Mouse (Mus musculus) gastrocnemius, postnatal 36 days (tissue): ENCODE results near the gene Mgme1. TPM values are rescaled to one million over a fixed set of nuclear protein-coding genes. Genes with fewer than 3 reads are reported as not detected.

Source experiments
- DNase-seq, 2 experiments: peaks; one replicate each; pipeline ENCODE4 v3.0.0; 2022
- intact Hi-C: fragments of 180-260 bp; cut with DNase I; formaldehyde crosslinking; loops from one replicate; pipeline ENCODE4 v1.15.1; 2025
- total RNA-seq, 2 experiments: library from RNA; stranded (reverse); gene quantifications; 2 replicates each; pipeline ENCODE4 v1.2.3; 2021

The Mgme1 gene
- total RNA-seq, 2 experiments from 2014 or later, result 7.2 to 7.3 TPM

DNA sequence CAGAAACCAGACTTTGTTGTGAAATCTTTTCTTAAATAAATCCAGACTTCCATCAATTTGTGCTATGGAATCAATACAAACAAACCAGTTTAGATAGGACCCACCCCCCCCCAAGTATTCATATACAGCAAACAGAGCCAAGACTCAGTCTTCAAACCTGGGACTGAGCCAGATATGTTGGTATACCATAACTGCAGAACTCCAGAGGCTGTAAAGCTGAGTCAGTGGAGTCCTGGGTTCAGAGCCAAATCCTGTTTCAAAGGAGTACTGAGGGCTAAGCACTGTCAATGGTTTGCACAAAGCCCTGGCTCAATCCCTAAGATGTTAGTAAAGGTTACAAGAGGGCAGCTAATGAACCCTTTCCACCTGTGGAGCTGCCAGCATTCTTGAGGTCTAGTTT, 20.4 kb upstream of the Mgme1 start:
- intact Hi-C loops, result no loop called here
- no peak for DNase-seq

DNA sequence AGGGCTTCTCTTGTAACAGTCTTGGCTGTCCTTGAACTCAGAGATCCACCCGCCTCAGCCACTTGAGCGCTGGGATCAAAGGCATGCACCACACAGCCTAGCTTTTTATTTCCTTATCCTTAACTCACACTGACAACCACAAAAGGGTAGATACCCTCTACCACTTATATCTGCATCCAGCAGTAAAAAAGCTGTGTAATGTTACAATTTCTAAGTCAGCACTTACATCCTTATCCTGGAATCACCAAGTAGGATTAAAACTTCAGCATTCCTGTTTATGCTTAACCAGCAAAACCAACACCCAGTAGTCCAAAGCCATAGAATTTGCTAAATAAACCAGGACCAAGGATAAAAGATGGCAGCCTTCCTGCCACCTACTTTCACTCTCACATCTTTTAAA, 7.6 kb upstream of the Mgme1 start:
- no peak for DNase-seq
- intact Hi-C loops, result no loop called here

DNA sequence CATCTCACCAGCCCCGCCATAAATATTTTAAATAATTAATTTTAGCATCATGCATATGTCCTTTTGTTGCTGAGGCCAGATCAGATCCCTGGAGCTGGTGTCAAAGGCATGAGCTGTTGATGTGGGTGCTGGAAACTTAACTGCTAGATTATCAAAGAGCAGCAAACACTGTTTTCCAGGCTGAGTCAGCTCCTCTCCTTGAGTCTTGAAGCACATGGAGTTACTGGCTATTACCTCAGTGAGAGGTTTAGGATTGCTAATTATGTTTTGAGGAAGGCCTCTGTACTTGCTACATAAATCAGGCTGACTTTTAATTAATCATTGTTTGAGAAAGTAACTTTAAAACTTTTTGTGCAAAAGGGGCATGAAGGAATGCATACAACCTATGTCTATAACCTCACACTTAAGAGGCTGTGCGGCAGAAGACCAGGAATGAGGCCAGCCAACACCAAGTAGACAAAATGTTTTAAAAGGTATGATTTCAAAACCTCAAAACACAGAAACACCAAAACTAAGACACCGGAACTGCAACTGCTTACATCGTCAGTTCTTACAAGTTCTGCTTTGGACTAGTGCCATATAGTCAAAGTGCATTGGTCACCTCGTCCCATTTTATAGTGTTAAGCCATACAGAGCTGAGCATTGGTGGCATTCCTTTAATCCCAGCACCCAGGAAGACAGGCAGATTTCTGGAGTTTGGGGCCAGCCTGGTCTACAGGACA, 5.9 kb upstream of the Mgme1 start:
- intact Hi-C loops, result loop anchor here (5.0 kb wide), 1 partner anchor 252 kb away; the partner anchor contains the start of gene Rrbp1
- no peak for DNase-seq

DNA sequence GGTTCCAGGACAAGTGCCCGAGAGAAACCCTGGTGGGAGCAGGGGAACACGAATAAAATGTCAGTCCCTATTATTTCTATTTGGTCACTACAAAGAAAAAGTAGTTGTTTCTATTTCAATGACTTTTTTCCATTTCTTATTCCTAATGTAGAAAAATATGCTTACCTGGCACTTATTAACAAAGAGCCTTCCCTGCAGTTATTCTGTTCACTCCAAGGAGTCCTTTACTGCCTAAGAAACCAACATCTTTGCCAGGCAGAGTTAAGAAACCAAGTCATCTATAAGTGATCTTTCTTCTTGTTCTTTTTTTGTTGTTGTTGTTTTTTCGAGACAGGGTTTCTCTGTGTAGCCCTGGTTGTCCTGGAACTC, 5.4 kb upstream of the Mgme1 start:
- DNase-seq, result no peak
- intact Hi-C loops, result loop anchor here (5.0 kb wide), 1 partner anchor 253 kb away; the partner anchor contains the start of gene Rrbp1

DNA sequence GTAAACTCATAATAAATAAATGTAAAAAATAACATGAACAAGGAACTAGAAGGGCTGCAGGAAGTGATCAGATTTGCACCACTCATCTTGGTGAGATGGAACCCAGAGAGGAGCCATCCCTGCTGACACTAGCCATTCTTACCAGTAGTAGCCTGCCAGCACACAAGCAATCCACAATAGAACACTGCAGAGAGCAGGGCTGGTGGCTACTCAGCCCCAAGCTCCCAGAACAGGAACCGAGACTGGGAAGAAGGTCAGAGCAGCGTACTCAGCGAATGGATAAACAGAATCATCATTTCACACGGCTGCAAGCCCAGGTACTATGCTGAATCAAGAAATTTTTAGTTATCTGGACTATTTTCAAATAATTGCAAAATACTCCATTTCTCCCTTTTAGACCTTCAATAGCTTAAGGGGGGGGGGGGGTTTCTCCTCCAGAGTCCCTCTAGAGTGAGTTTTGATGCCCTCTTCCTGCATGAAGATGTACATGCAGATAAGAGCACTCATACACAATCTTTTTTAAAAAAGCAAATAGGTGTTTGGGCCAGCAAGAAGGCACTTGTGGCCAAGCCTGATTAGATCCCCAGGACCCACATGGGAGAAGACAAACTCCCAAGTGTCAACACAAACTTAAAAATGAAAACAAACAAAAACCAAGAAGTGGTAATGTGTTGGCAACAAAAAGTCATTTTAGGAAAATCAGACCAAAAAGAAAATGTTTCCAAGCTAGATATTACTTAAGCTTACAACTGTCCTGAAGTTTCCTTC, 4.4 kb upstream of the Mgme1 start:
- no peak for DNase-seq
- intact Hi-C loops, result loop anchor here (5.0 kb wide), 1 partner anchor 254 kb away; the partner anchor contains the start of gene Rrbp1

DNA sequence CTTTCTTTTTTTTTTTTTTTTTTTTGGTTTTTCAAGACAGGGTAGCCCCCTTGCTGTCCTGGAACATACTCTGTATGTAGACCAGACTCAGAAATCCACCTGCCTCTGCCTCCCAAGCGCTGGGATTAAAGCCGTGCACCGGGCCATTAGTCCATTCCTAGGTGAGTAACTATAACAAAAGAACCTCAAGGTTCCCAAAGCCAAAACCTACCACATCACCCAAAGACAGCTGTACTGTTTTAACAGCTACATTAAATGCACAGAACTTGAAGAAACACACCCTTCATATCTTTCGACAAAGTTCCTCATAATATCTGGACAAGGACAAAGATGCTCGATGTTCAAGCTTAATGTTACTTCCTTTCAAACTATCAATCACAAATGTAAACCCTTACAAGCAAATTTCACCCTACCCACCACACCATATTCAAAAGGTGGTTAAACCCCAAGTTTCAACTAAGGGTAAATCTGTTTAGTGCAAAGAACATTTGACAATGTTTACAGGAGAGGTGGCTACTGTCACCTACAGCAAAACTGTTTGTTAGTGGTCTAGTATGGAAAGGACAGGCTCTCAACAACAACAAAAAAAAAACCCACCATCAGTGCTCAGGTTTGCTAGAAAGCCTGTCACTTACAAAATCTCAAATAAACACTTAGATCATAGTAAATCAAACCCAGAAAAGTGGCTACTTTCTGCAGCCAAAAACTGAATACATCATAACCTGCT, 3.3 kb upstream of the Mgme1 start:
- intact Hi-C loops, result loop anchor here (5.0 kb wide), 1 partner anchor 255 kb away; the partner anchor contains the start of gene Rrbp1
- no peak for DNase-seq

DNA sequence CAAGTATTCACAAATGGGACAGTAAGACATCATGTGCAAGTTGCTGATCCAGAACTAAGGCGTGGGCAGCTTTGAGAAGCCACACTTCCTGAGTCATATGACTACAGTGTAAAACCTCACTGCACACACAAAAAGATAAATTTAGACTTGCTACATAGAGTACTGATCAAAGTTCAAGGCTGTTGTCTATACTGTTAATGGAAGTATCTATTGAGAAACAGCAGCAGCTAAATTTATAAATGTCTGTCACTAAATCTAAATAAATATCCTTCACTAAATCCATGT, 2.8 kb upstream of the Mgme1 start:
- intact Hi-C loops, result loop anchor here (5.0 kb wide), 1 partner anchor 255 kb away; the partner anchor contains the start of gene Rrbp1
- no peak for DNase-seq

DNA sequence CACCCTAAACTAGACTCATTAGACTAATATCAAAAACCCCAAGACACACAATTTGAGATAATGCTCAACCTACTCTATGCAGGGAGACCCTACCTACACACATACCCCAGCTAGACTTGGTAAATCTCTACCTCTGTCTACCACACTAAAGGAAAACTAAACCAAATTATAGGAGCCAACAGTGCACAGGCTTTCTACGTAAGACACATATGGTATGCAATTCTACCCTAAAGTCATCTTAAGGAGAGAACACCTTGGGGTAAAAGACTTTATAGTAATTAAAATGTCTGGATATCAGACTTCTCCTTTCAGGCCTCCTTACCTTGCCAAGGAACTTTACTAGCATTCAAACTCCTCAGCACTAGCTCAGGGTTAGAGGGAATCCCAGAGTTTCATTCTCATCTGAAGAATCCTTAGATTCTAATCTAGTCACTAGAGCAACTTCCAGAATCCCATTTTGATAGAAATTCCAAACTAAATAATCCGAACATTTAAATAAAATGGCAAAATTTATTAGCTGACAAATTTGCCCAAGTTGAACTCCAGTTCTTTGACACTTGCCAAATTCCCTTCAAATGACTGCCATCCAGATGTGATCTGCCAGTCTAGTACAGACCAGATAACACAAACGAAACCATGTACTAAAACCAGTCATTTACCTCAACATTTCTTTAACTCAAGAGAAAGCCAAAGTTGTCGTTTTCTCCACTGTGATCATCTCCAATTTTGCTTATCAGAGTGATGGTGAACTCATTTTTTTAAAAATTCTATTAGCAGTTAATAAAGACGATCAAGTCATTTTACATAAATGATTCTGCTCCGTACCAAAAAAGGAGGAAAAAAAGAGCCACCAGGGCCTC, 1.8 kb upstream of the Mgme1 start:
- intact Hi-C loops, result loop anchor here (5.0 kb wide), 1 partner anchor 256 kb away; the partner anchor contains the start of gene Rrbp1
- DNase-seq, result no peak

DNA sequence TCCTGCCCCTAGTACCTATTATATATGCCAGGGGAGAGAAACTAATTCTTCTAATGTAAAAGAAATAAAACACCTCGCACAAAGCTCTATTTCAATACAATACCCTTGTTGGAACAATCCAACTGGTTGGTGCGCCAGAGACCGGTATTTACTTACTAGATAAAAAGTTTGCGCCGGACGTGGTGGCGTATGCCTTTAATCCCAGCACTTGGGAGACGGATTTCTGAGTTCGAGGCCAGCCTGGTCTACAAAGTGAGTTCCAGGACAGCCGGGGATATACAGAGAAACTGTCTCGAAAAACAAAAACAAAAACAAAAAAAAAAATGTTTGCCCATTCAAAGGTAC, 1.2 kb upstream of the Mgme1 start:
- intact Hi-C loops, result loop anchor here (5.0 kb wide), 1 partner anchor 257 kb away; the partner anchor contains the start of gene Rrbp1
- DNase-seq, result no peak

DNA sequence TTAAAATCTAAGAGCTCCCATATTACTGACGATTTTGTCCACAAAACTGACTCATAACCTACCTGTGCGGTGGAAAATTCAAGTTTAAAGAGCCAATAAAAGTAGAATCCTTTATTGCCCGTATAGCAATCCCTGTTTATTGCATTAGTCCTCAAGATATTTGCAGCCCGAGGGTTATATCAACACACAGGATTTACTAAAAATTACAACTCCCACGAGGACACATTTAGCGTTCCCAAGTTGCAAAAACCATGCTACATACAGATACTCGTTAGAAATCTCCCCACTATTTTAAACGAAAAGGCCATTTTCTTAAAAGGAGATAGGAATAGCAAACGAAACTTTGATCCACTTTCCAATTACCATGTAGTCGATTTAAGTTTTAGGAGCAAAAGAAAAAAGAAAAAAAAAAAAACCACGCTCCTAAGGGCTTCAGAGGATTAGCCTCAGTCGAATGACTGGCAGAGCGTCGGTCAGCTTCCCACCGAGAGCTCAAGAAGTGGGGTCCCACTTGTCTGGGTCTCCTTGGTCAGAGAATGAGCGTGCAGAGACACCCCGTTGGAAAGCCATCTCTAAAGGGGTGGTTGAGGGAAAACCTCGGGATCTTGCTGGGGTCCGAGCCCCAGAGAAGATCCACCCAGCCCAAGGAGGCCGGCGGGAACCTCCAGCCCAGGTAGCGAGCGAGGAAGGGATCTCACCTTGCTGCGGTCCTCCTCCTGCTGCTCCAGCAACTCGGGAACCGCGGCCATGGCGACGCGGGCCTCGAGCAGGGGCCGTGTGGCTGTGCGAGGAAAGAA, 586 bp upstream of the Mgme1 start:
- intact Hi-C loops, result loop anchor here (5.0 kb wide), 1 partner anchor 258 kb away; the partner anchor contains the start of gene Rrbp1
- DNase-seq, result no peak

DNA sequence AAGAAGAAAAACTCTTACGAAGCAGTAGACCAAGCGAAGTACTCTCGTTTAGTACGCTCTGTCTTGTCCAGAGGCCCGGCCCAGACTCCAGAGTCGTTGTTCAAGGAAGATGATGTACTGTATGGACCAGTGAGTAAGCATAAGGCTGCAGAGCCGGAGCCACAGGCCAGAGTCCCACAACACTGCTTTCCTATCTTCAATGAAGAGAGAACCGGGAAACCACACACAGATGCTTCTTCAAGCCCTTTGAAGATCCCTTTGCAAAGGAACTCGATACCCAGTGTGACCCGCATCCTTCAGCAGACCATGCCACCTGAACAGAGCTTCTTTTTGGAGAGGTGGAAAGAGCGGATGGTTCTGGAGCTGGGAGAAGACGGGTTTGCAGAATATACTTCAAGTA, 1.6 kb downstream of the Mgme1 start:
- intact Hi-C loops, result no loop called here
- DNase-seq, result no peak

DNA sequence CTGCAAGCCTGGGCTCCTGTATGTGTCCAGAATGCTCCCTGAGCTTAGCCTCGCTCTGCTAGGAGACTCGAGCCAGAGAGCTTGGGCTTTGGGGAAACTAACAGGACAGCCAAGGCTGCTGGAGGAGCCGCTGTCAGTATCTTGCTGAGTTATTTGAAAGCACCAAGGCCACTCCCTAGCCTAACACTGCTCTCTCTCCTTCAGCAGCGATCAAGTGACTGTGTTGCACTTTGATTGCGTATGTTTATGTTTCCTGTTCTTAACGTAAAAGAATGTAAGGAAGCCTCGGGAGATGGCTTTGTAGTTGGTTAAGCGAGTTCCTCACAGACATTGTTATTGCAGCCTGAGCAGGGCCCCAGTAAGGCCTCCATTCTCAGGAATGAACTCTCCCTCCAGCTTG, 4.3 kb downstream of the Mgme1 start:
- intact Hi-C loops, result no loop called here
- no peak for DNase-seq

DNA sequence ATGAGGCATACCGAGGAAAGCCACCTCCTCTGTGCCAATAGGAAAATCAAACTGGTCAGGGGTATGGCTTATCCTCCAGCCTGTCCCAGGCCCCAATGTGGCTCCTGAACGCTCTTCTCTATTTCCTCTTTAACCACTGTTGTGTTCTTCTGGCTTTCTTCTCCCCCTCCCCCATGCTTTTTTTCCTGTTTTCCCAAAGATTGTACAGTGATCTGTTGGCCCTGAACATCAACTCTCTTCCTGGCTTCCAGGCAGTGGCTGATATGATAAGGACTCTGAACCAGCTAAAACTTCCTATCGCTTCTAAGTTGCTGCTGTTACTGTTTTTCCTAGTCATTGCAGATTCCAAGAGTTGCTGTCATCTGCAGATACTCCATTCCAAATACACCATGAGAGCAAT, 6.4 kb downstream of the Mgme1 start:
- no peak for DNase-seq
- intact Hi-C loops, result no loop called here

DNA sequence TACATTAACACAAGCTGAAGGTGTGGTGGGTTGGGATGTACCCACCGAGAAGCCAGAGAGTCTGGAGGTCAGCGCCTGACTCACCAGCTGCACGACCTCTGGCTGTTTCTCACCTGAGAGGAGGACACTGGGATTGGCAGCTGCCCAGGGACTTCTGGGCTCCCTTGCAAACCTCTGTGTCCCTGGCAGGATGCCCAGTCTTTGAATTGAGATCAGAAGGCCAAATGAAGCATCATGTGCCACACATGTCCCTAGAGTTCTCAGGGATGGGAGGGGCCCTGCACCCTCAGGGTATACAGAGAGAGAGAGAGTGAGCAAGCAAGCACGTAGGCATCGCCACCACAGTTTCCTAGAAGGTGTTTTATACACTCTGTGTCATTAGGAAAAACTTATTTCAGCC, 9.3 kb downstream of the Mgme1 start:
- intact Hi-C loops, result no loop called here

DNA sequence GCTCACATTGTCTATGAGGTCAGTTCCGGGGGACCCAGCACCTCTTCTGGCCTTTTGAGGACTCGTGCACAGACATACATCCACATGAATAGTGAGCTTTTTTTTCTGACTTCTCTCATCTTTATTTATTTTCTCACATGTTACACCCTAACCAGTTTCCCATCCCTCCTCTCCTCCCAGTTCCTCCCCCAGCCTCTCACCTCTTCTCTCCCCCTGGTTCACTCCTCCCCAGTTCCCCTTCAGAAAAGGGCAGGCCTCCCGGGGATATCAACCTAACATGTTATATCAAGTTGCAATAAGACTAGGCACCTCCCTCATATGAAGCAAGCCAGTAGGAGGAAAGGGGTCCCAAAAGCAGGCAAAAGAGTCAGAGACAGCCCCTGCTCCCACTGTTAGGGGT, 10.1 kb downstream of the Mgme1 start:
- no peak for DNase-seq
- intact Hi-C loops, result no loop called here

More for the DNA sequence above, 9.3 kb downstream of the Mgme1 start:
- DNase-seq, result no peak

DNA sequence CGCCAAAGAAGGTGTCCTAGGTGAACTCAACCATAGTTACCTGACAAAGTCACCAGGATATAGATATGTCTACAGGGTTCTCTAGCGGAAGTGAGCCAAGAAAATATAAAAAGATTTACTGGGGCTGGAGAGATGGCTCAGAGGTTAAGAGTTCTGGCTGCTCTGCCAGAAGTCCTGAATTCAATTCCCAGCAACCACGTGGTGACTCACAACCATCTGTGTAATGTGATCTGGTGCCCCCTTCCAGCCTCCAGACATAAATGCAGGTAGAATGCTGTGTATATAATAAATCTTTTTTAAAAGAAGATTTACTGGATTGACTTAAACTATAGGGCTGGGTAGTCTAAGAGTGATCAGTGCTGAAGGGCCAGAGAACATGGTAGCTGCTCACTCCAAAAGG, 11.0 kb downstream of the Mgme1 start:
- intact Hi-C loops, result no loop called here
- DNase-seq, result no peak

DNA sequence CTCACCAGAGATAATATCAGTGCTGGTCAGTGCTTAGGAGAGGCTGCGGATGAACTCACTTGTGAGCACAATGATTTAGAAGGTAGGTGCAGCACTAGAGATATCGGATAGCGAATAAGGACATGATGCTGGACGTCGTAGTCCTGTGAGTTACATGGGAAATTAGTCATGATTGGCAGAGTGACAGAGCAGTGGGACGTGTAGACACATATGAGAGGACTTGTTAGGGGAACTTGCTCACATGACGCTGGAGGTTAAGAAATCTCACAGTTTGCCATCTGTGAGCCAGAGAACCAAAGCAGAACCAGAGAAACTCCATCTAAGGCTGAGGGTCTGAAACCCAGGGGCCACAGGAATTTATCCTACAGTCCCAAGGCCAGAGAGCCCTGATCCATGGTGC, 19.9 kb downstream of the Mgme1 start:
- intact Hi-C loops, result no loop called here
- DNase-seq, result no peak

DNA sequence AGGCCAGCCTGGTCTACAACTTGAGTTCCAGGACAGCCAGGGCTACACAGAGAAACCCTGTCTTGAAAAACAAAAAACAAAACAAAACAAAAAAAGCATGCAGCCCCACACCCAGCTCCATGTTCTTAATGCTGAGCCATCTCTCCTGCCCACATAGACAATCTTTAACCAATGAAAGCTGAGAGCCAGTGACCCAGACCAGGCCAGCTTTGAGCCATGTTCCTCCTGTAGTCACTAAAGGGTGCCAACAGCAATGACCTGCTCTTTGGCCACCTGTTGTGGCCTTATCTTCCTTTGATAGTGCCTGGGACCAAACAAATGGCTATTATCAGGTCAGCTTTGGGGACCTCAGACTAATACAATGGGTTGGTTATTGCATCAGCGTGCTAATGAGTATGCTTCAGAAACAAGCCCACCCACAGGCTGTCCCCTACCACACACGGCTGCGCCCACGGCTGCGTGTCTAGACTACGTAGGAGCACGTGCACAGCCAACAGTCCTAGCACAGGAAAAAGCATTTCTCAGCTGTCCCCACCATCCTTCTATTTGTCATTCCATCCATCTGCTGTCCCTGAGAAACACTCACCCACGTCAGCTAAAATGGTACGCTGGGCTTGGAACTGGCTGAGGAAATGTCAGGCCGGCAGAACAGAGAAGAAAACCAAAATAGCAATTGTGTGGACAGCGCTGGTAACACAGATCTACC, 21.3 kb downstream of the Mgme1 start:
- intact Hi-C loops, result no loop called here
- DNase-seq, result no peak

DNA sequence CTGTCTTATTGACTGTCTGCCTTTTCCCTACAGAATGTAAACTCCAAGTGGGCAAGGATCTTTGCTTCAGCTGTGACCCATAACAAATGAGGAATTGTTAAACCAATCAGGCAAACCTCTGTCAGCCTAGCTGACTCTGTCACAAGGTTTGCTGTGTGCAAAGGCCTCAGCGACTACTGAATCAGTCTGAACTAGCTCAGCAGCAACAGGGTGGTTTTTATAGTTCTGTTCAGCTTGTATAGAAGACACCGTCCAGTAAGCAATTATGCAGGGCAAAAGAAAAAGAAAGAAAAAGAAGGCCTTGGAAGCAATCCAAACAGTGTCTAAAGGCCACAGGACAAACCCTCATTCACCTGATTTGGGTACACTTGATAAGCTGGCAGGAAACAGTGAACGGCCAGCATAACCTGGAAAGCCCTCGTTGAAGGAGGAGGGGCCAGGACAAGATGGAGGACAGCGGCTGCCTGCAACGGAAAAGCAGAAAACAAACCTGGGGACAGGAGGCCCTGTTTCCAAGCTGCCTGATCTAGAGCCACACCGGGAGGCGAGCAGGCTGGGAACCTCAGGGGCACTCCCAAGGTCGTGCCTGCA, 24.8 kb downstream of the Mgme1 start:
- no peak for DNase-seq
- intact Hi-C loops, result no loop called here
